Mouse (Mus musculus) stomach, postnatal 0 days (tissue): Measurements from ENCODE around the gene Fcho2. TPM values are rescaled to one million over a fixed set of nuclear protein-coding genes. Genes with fewer than 3 reads are reported as not detected.

ENCODE experiments used
- ATAC-seq: fragments of 200-750 bp; cut with Nextera tagmentation; 2 replicates; pipeline ENCODE4 v1.8.0; 2017; ENCODE audit not compliant: low FRiP score, low TSS enrichment
- DNase-seq: peaks from one replicate; pipeline ENCODE4 v3.0.0-alpha.2; 2016; ENCODE audit warnings: low spot score
- H3K27ac ChIP-seq: fragments of 300-500 bp; sonication (generic); replicated peaks from 2 replicates; pipeline ENCODE4 v1.5.1; 2014; ENCODE audit warnings: mild to moderate bottlenecking, control low read depth
- H3K27me3 ChIP-seq: fragments of 300-500 bp; sonication (generic); 2 replicates; pipeline ENCODE4 v1.6.1; 2014; ENCODE audit warnings: low read length; ENCODE audit not compliant: control insufficient read depth, insufficient read depth
- H3K36me3 ChIP-seq: fragments of 300-500 bp; sonication (generic); 2 replicates; pipeline ENCODE4 v1.6.1; 2014; ENCODE audit warnings: low read length, mixed read lengths; ENCODE audit not compliant: control insufficient read depth, insufficient read depth
- H3K4me1 ChIP-seq: fragments of 300-500 bp; sonication (generic); replicated peaks from 2 replicates; pipeline ENCODE4 v1.6.1; 2014; ENCODE audit warnings: antibody characterized with exemption; ENCODE audit not compliant: control insufficient read depth, insufficient read depth
- H3K4me2 ChIP-seq: fragments of 300-500 bp; sonication (generic); replicated peaks from 2 replicates; pipeline ENCODE4 v1.6.1; 2014; ENCODE audit warnings: low read depth, mild to moderate bottlenecking, control low read depth, moderate library complexity
- H3K4me3 ChIP-seq: fragments of 300-500 bp; sonication (generic); 2 replicates; pipeline ENCODE4 v1.5.1; 2014; ENCODE audit warnings: low read depth, low read length, control low read depth
- H3K9ac ChIP-seq: fragments of 300-500 bp; sonication (generic); 2 replicates; pipeline ENCODE4 v1.6.1; 2014; ENCODE audit warnings: mild to moderate bottlenecking, low read length, control low read depth, mixed read lengths
- H3K9me3 ChIP-seq: fragments of 300-500 bp; sonication (generic); 2 replicates; pipeline ENCODE4 v1.6.1; 2016; ENCODE audit warnings: low read length; ENCODE audit not compliant: control insufficient read depth
- CTCF ChIP-seq: IDR thresholded peaks from 2 replicates; pipeline ENCODE4 v1.5.1; 2016; ENCODE audit warnings: antibody characterized with exemption, low read depth, mild to moderate bottlenecking, moderate library complexity
- EP300 ChIP-seq: optimal IDR thresholded peaks from 2 replicates; pipeline ENCODE3; 2016; ENCODE audit warnings: antibody characterized with exemption
- WGBS: fragments of 180-500 bp; shearing (Covaris S2); extraction: QIAGEN DNeasy Blood & Tissue Kit; methylation state at CpG from one replicate; pipeline ENCODE4 v1.1.7; 2014; 5-methylcytosine and 5-hydroxymethylcytosine counted together
- polyA plus RNA-seq: library from polyadenylated mRNA; unstranded; fragments of >200 nt; fragmentation: Nextera tagmentation; extraction: Ambion mirVana; gene quantifications from 2 replicates; pipeline ENCODE4 v1.2.1, GENCODE M21; 2015

Gene Fcho2
- polyA plus RNA-seq, 1 experiment from 2014 or later, result 21.9 TPM

- no peaks in the 10 kb centered on the region for H3K9me3 ChIP-seq
- H3K9ac ChIP-seq, result no peak overlapping the region
- TF ChIP-seq EP300, result no peak
- TF ChIP-seq CTCF, result no peak
- H3K27ac ChIP-seq, result no peak overlapping the region
- H3K4me3 ChIP-seq, result no peak overlapping the region
- no peak for ATAC-seq
- no peaks in the 10 kb centered on the region for H3K36me3 ChIP-seq
- no peaks in the 10 kb centered on the region for H3K4me1 ChIP-seq
- no peak overlapping the region for H3K4me2 ChIP-seq
- H3K27me3 ChIP-seq, result no peaks in the 10 kb centered on the region
- 47% methylated on average over 4 of the region's 4 CpGs for WGBS
- peak; percentile 17 for DNase-seq
These were observed 135.6 kb downstream of the Fcho2 start for GRCm38 (mm10) chr13:98679631-98680041.

GRCm38 (mm10) chr13:98679230-98679629, 136.0 kb downstream of the Fcho2 start:
- whole genome bisulfite sequencing, result 85% methylated on average over 1 of the region's 1 CpGs
- H3K27ac ChIP-seq, result no peak overlapping the region
- peak; percentile 8 for DNase-seq

GRCm38 (mm10) chr13:98673922-98674321, 141.3 kb downstream of the Fcho2 start:
- H3K4me2 ChIP-seq, result no peak overlapping the region
- no peak overlapping the region for H3K4me3 ChIP-seq
- no peaks in the 10 kb centered on the region for H3K36me3 ChIP-seq
- no peaks in the 10 kb centered on the region for H3K4me1 ChIP-seq
- H3K9ac ChIP-seq, result no peak overlapping the region
- ATAC-seq (no peak), DNase-seq (no peak)
- H3K27ac ChIP-seq, result no peak overlapping the region
- 55% methylated on average over 4 of the region's 4 CpGs for WGBS
- H3K9me3 ChIP-seq, result no peaks in the 10 kb centered on the region
- no peak for TF ChIP-seq EP300
- no peak for TF ChIP-seq CTCF
- no peaks in the 10 kb centered on the region for H3K27me3 ChIP-seq

More at GRCm38 (mm10) chr13:98679230-98679629, 136.0 kb downstream of the Fcho2 start:
- Histone ChIP-seq H3K4me1 (no peaks in the 10 kb centered on the region), H3K36me3 (no peaks in the 10 kb centered on the region), H3K9ac (no peak overlapping the region), H3K27me3 (no peaks in the 10 kb centered on the region), H3K9me3 (no peaks in the 10 kb centered on the region), H3K4me2 (no peak overlapping the region), H3K4me3 (no peak overlapping the region)
- ATAC-seq, result 0 out of 2 replicates have a peak, but pooled peaks have one; percentile 45
- TF ChIP-seq CTCF (no peak), EP300 (no peak)

Other genes starting within 250 kb of the Fcho2 start
- not detected in 2 replicates for gene Tmem174, start 178.0 kb downstream of the Fcho2 start, polyA plus RNA-seq
- gene Tmem171, start 120.6 kb downstream of the Fcho2 start, polyA plus RNA-seq, result 27.4 and 29.6 TPM in 2 replicates
- 17.1 and 20.7 TPM in 2 replicates for gene Tnpo1, start 110.9 kb upstream of the Fcho2 start, polyA plus RNA-seq
- not detected in 2 replicates for gene 1700024P04Rik, start 169.1 kb upstream of the Fcho2 start, polyA plus RNA-seq